Mouse (Mus musculus): Measurements from ENCODE around the gene Tubb5.

Tubb5 gene

DNA sequence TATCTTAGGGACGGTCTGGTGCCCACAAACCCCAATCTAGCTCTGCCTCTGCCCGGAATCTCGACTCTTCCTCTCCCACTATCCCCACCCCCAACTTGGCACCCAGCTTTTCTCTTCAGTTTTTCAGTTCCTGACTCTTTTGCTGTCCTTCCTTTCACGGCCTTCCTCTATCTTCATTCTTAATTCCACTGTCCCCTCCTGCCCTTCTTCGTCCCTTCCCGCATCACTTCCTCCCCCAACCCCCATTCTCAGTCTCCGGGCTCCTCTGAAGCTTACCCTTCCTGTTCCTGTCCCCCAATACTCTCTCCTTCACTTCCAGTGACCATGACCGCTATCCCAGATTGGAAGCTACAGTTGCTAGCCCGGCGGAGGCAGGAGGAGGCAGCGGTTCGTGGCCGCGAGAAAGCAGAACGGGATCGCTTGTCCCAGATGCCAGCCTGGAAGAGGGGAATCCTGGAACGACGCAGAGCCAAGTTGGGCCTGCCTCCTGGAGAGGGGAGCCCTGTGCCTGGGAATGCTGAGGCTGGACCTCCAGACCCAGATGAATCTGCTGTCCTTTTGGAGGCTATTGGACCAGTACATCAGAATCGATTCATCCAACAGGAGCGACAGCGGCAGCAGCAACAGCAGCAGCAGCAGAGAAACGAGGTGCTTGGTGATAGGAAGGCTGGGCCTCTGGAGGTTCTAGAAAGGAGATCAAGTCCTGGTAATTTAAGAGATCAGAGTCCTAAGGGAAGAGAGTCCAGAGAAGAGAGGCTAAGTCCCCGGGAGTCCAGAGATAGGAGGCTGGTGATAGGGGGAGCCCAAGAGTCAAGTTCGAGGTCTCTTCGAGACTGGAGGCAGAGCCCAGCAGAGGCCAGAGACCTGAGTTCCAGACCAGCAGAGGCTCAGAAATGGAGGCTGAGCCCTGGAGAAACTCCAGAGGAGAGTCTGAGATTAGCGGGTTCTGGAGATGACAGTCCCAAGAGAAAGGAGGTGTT, 29.1 kb upstream of the Tubb5 start:
- H3K36me3 ChIP-seq (ENCODE audit: control insufficient read depth, insufficient read depth, low read length, poor library complexity, severe bottlenecking) = peaks cover 3% of the 10 kb centered on the region; the same call in 1 of the 2 replicates
- no peaks in the 10 kb centered on the region for H3K27me3 ChIP-seq (ENCODE audit: control insufficient read depth, insufficient read depth, low read length, poor library complexity, severe bottlenecking)
- DNase-seq (ENCODE audit: low read depth, low spot score) = peak; percentile 73

DNA sequence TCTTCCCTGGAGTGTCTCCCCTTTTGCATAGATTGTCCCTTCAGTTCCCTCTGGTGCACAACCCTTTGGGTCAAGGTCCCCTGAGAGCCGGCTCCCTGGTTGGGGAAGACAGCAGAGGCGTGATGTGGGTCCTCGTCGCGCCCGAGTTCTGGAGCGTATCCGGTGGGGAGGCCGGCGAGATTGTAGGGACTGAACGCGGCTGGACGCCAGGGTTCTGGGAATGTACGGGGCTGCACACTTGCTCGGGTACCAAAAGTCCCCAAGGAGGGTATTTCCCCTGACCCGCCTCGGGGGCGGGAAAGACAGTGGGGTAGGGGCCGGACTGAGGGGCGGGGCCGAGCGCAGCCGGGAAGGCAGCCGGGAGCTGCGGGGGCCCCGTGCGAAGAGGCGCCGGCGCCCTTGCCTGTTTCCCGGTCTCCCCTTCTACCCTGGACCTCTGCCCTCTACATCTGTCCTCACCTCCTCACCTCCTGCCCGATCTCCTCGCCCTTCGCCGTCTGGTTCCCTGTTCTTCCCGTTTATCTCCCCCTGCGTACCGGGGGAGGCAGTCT, 28.2 kb upstream of the Tubb5 start:
- peak; percentile 55 for DNase-seq (ENCODE audit: low read depth, low spot score)
- H3K27me3 ChIP-seq (ENCODE audit: control insufficient read depth, insufficient read depth, low read length, poor library complexity, severe bottlenecking) = no peaks in the 10 kb centered on the region

DNA sequence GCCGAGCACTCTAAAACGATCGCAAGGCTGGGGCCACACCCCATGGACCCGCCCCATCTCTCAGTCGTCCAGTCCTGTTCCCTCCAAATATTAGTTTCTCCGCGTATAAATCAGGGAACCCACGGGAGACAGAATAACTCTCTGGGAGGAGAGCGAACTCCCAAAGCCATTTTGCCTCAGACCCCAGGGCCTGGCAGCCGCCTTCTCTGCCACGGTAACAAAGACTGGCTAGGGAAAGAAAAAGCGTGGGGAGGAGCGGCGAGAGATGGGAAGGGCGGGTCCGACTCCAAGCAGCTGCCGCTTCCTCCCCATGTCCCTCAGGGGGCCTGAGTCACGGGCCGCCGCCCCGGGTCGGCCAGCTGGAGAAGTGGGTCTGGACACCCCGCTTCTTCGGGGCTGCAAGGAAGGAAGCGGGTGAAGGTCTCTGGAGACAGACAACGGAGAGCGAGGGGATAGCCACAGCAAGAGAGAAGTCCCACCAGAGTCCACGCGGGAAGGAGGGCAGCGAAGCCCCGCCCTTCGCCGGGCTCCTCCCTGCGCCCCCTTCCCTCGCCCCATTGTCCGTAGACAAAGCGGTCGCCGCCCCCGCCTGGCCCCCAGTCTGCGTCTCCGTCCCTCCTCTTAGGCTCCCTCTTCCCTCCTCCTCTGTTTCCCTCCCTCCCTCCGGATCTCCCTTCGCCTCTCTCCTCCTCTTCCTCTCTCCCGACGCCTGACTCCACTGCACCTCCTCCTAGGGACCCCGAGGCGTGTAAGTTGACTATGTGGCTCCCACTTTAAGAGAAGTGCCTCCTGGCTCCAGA, 27.6 kb upstream of the Tubb5 start, which contains the start of gene Ppp1r18:
Gene Ppp1r18, plus strand, starts transcription at position 113 of the 800 bp plus-strand sequence.
- DNase-seq (ENCODE audit: low read depth, low spot score) = peak; percentile 68
- Histone ChIP-seq H3K27me3 (ENCODE audit: control insufficient read depth, insufficient read depth, low read length, poor library complexity, severe bottlenecking) (no peaks in the 10 kb centered on the region), H3K36me3 (ENCODE audit: control insufficient read depth, insufficient read depth, low read length, poor library complexity, severe bottlenecking) (no peaks in the 10 kb centered on the region; the same call in 1 of the 2 replicates)

More for the DNA sequence above, 28.2 kb upstream of the Tubb5 start:
- peaks cover 3% of the 10 kb centered on the region; the same call in 1 of the 2 replicates for H3K36me3 ChIP-seq (ENCODE audit: control insufficient read depth, insufficient read depth, low read length, poor library complexity, severe bottlenecking)

DNA sequence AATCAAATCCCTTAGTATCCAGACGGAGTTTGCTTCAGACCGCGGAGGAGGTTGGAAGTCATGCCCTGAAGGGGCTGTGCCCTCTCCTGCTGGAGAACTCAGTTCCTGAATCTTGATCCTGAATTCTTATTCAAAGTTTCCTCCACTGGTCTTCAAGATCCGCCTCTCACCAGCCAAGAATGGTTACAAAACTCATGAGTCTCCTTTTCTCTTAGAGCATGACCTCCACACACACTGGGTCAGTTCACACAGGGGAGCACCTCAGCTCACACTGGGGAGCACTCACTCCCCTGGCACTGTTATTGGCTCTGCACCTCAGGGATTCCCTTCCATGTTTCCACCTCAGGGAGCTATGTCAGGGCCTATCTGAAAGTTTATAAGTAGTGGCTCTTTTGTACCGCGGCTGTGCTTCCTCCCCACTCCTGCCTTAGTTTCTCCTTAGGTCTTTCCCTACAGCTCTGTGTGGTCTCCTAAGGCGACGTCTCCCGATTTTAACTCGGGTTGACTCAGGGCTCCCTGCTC, 26.8 kb upstream of the Tubb5 start:
- no peaks in the 10 kb centered on the region for H3K27me3 ChIP-seq (ENCODE audit: control insufficient read depth, insufficient read depth, low read length, poor library complexity, severe bottlenecking)
- DNase-seq (ENCODE audit: low read depth, low spot score) = no peak
- H3K36me3 ChIP-seq (ENCODE audit: control insufficient read depth, insufficient read depth, low read length, poor library complexity, severe bottlenecking) = no peaks in the 10 kb centered on the region

DNA sequence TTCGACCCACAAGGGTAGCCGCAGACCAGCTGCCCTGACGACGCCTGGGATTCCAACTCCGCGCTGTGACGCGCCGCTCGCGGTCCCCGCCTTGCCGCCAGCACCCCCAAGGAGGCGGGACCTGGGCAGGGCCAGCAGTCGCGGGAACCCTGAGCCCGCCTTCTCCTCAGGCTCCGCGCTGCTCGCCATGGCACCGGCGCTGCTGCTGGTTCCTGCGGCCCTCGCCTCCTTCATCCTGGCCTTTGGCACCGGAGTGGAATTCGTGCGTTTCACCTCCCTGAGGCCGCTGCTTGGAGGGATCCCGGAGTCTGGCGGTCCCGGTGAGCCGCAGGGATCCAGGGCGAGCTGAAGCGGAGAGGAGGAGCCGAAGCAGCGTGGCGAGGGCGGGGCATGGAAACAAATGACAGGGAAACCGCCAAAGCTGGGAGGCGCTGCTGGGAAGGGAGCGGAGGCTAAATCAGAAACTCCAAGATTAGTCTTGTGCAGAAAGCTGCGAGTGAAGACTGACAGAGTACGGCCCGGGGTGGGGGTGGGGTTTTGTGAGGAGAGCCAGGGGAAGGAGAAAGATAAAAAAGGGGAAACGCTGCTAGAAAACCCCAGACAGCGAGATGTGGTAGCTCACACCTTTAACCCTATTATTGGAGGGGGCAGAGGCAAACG, 23.2 kb upstream of the Tubb5 start, which contains the start of gene Nrm:
Gene Nrm, plus strand, starts transcription at position 121 of the 660 bp plus-strand sequence.
- Histone ChIP-seq H3K36me3 (ENCODE audit: control insufficient read depth, insufficient read depth, low read length, poor library complexity, severe bottlenecking) (no peaks in the 10 kb centered on the region; the same call in 1 of the 2 replicates), H3K27me3 (ENCODE audit: control insufficient read depth, insufficient read depth, low read length, poor library complexity, severe bottlenecking) (no peaks in the 10 kb centered on the region)
- DNase-seq (ENCODE audit: low read depth, low spot score) = peak; percentile 84

DNA sequence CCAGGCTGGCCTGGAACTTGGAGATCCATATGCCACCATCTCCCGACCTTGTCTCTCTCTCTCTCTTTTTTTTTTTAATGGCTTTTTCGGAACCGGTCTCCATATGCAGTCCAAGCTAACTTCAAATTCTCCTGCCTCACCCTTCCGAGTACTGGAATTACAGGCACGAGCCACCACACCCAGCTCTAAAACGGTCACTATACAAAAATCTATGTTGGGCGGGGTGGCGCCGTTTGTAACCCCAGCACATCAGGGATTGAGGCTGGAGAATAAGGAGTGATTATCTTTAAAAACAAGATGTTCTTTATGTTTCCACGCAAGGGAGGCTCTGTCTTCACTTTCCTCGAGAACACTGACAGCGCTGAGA, 22.7 kb upstream of the Tubb5 start:
- DNase-seq (ENCODE audit: low read depth, low spot score) = no peak
- Histone ChIP-seq H3K27me3 (ENCODE audit: control insufficient read depth, insufficient read depth, low read length, poor library complexity, severe bottlenecking) (no peaks in the 10 kb centered on the region), H3K36me3 (ENCODE audit: control insufficient read depth, insufficient read depth, low read length, poor library complexity, severe bottlenecking) (no peaks in the 10 kb centered on the region; the same call in 1 of the 2 replicates)

DNA sequence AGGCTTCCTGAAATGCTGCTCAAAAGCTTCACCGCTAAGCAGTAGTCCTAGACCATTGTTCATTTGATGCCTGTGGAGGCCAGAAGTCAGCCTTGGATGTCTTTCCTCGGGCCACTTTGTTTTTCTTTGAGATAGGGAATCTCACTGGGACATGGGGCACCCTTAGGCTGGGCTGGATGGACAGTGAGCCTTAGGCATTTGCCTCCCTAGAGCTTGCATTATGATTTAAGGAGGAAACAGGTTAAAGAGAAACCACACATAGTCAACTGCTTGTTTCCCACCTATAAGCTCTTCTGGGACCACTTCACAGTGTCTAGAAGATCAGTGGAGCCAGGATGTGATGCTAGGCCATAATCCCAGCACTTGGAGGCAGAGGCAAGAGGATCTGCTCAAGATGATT, 21.7 kb upstream of the Tubb5 start:
- DNase-seq (ENCODE audit: low read depth, low spot score) = no peak
- H3K27me3 ChIP-seq (ENCODE audit: control insufficient read depth, insufficient read depth, low read length, poor library complexity, severe bottlenecking) = no peaks in the 10 kb centered on the region
- H3K36me3 ChIP-seq (ENCODE audit: control insufficient read depth, insufficient read depth, low read length, poor library complexity, severe bottlenecking) = no peaks in the 10 kb centered on the region; the same call in 1 of the 2 replicates

DNA sequence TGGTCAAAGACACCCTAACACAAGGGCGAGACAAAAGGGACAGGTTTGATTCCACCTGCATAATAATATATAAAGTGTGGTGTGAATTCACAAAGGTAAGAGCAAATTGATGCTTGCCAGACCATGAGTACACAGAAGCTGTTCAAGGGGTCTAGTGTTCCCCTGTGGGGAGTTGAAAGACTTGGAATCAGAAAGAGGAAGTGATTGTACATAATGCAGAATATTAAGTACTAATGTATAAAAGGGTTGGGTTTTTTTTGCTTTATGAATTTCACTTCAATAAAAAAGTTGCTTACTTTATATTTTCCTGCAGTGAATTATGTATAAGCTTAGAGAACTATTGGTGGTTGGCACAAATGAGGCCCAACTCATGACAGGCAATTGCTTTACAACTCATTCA, 21.3 kb upstream of the Tubb5 start:
- no peak for DNase-seq (ENCODE audit: low read depth, low spot score)
- peaks cover 2% of the 10 kb centered on the region; the same call in 1 of the 2 replicates for H3K36me3 ChIP-seq (ENCODE audit: control insufficient read depth, insufficient read depth, low read length, poor library complexity, severe bottlenecking)
- H3K27me3 ChIP-seq (ENCODE audit: control insufficient read depth, insufficient read depth, low read length, poor library complexity, severe bottlenecking) = no peaks in the 10 kb centered on the region

DNA sequence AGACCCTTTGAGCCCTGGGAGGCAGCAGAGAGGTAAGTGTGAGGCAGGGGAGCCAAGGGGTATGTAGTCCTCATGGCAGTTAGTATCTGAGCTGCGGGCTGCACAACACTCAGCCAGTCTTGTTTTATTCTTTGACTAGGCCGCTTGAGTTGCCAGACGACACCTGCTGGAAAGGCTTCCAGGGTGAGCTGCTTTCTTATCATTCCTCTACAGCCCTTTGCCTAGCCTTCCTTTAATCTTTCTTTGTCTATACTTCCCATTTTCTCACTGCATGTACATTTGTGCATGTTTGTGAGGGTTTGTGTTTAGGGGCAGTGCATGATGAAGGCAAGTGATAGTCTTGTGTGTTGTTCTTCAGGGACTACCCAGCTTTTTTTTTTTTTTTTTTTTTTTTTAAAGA, 12.9 kb upstream of the Tubb5 start:
- H3K27me3 ChIP-seq (ENCODE audit: control insufficient read depth, insufficient read depth, low read length, poor library complexity, severe bottlenecking) = no peaks in the 10 kb centered on the region
- H3K36me3 ChIP-seq (ENCODE audit: control insufficient read depth, insufficient read depth, low read length, poor library complexity, severe bottlenecking) = peaks cover 13% of the 10 kb centered on the region
- no peak for DNase-seq (ENCODE audit: low read depth, low spot score)

DNA sequence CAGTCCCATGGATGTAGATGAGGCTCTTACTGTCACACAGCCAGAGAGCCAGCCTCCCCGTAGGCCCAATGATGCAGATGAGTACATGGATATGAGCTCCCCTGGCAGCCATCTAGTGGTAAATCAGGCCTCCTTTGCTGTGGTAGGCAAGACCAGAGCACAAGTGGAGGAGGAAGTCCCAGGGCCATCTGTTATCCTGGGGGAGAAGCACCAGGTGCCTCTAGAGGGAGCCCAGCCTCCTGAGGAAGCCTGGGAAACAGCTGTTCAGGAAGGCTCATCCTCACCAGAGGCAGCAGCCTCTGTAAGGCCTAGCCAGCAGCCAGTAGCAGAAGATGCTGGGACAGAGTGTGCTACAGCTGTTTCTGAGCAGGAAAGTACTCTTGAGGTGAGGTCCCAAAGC, 10.0 kb upstream of the Tubb5 start:
- peaks cover 18% of the 10 kb centered on the region for H3K36me3 ChIP-seq (ENCODE audit: control insufficient read depth, insufficient read depth, low read length, poor library complexity, severe bottlenecking)
- no peaks in the 10 kb centered on the region for H3K27me3 ChIP-seq (ENCODE audit: control insufficient read depth, insufficient read depth, low read length, poor library complexity, severe bottlenecking)
- DNase-seq (ENCODE audit: low read depth, low spot score) = no peak

DNA sequence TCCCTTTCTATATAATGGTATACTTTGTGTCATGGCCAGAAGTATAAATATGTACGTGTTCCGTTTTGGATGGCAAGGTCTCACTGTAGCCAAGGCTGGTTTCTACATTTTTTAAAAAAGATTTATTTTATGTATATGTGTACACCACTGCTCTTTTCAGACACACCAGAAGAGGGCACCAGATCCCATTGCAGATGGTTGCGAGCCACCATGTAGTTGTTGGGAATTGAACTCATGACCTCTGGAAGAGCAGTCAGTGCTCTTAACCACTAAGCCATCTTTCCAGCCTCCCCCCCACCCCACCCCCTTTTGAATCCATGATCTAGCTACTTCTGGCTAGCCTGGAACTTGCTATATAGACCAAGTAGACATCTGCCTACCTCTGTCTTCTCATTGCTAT, 5.4 kb upstream of the Tubb5 start:
- DNase-seq (ENCODE audit: low read depth, low spot score) = peak; percentile 29
- Histone ChIP-seq H3K27me3 (ENCODE audit: control insufficient read depth, insufficient read depth, low read length, poor library complexity, severe bottlenecking) (no peaks in the 10 kb centered on the region), H3K36me3 (ENCODE audit: control insufficient read depth, insufficient read depth, low read length, poor library complexity, severe bottlenecking) (peaks cover 11% of the 10 kb centered on the region)

DNA sequence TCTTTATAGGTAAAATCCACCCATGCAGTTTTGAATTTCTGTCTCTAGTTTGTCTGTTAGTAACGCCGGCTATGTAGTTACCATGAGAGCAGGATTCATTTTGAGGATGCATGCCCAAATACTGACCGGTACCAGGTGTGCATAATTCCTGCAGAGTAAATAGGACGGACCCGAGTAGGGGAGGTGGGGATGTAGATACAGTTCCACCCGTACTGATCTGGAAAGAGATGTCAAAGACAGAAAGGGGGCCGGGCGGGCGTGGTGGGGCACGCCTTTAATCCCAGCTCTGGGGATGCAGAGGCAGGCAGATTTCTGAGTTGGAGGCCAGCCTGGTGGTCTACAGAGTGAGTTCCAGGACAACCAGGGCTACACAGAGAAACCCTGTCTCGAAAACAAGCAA, 3.9 kb upstream of the Tubb5 start:
- Histone ChIP-seq H3K36me3 (ENCODE audit: control insufficient read depth, insufficient read depth, low read length, poor library complexity, severe bottlenecking) (peaks cover 11% of the 10 kb centered on the region), H3K27me3 (ENCODE audit: control insufficient read depth, insufficient read depth, low read length, poor library complexity, severe bottlenecking) (no peaks in the 10 kb centered on the region)
- no peak for DNase-seq (ENCODE audit: low read depth, low spot score)

DNA sequence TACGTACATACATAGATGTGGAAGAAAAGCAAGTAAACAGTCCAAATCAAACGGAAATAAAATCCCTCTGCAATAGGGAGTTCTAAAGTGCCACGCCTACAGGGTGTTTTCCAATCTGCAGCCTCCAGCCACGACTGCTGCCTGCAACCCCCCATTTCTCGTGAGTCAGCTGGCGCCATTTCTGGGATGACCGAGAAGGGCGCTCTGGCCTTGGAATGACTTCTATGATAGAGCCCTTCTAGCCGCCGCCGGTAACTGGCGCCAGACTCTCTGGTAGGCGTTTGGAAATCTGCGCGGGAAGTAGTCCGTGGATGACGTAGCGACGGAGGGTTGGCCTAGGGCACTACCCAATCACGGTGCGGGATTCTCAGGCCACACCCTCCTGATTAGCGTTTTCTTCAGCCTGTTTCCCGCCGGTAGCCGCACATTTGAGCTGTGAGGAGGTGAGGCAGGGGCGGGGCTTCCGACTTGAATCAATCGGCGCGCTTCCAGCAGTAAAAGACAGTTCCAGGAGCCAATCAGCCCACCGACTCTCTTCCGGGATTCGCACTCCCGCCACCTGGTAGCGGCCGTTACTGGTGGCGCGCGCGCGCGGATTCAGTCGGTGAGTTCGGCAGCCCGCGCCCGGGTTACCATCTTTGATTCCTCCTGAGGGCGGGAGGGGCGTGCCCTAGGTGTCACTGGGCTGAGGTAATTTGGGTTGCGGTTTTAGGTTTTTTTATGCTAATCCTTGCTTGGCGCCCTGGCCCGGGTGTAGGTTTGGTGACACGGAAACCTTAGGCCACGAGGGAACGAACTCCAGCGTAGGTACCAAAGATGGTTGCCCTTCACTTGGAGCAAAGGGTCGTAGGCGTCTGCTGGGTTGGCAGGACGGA, 3.2 kb upstream of the Tubb5 start, which contains the start of gene Mdc1:
Gene Mdc1, plus strand, starts transcription at position 440 of the 875 bp plus-strand sequence.
- H3K27me3 ChIP-seq (ENCODE audit: control insufficient read depth, insufficient read depth, low read length, poor library complexity, severe bottlenecking) = no peaks in the 10 kb centered on the region
- DNase-seq (ENCODE audit: low read depth, low spot score) = peak; percentile 100
- H3K36me3 ChIP-seq (ENCODE audit: control insufficient read depth, insufficient read depth, low read length, poor library complexity, severe bottlenecking) = peaks cover 11% of the 10 kb centered on the region
